Mouse (Mus musculus): ENCODE measurements at regions not wholly inside any gene's neighbourhood (a gene's known extent, or its start where the extent isn't known, plus 50 kb on each side); places are given as distances from the start of the nearest gene placed in this dataset.

GRCm38 (mm10) chr6:80885363-80885762 is 866.7 kb downstream of the Lrrtm4 start:
- TF ChIP-seq CTCF (IDR thresholded peaks at IDR 0.05; ENCODE audit: extremely low read depth, insufficient read depth, low read length) = no peak
- TF ChIP-seq POLR2A (IDR thresholded peaks at IDR 0.05; ENCODE audit: extremely low read depth, insufficient read depth, low read length) = no peak
